Mouse (Mus musculus) limb, embryonic 11.5 days (tissue): ENCODE results near the gene Myo18b. TPM values are rescaled to one million over a fixed set of nuclear protein-coding genes. Genes with fewer than 3 reads are reported as not detected.

Experiments
- ATAC-seq: fragments of 200-750 bp; cut with Nextera tagmentation; 2 replicates; pipeline ENCODE4 v1.8.0; 2017; ENCODE audit warnings: low read depth; ENCODE audit not compliant: insufficient number of reproducible peaks, low FRiP score, low TSS enrichment
- DNase-seq: peaks from one replicate; pipeline ENCODE4 v3.0.0-alpha.2; 2015; ENCODE audit warnings: low spot score
- H3K27ac ChIP-seq: fragments of 300-500 bp; sonication (generic); replicated peaks from 2 replicates; pipeline ENCODE4 v1.5.1; 2014; ENCODE audit warnings: low read depth, mild to moderate bottlenecking, low read length
- H3K27me3 ChIP-seq: fragments of 300-500 bp; sonication (generic); 2 replicates; pipeline ENCODE4 v1.6.1; 2014; ENCODE audit warnings: mild to moderate bottlenecking, low read length, mixed read lengths; ENCODE audit not compliant: control insufficient read depth, insufficient read depth
- H3K36me3 ChIP-seq: fragments of 300-500 bp; sonication (generic); 2 replicates; pipeline ENCODE4 v1.6.1; 2014; ENCODE audit warnings: mild to moderate bottlenecking, low read length, moderate library complexity, mixed read lengths; ENCODE audit not compliant: control insufficient read depth, insufficient read depth
- H3K4me1 ChIP-seq: fragments of 300-500 bp; sonication (generic); 2 replicates; pipeline ENCODE4 v1.6.1; 2014; ENCODE audit warnings: low read length, mixed read lengths; ENCODE audit not compliant: control insufficient read depth, insufficient read depth
- H3K4me2 ChIP-seq: fragments of 300-500 bp; sonication (generic); 2 replicates; pipeline ENCODE4 v1.6.1; 2014; ENCODE audit warnings: low read depth, mild to moderate bottlenecking, moderate library complexity; ENCODE audit not compliant: severe bottlenecking
- H3K4me3 ChIP-seq: fragments of 300-500 bp; sonication (generic); 2 replicates; pipeline ENCODE4 v1.5.1; 2014; ENCODE audit warnings: low read depth, low read length
- H3K9ac ChIP-seq: fragments of 300-500 bp; sonication (generic); 2 replicates; pipeline ENCODE4 v1.6.1; 2014; ENCODE audit warnings: mild to moderate bottlenecking, low read length
- H3K9me3 ChIP-seq: fragments of 300-500 bp; sonication (generic); 2 replicates; pipeline ENCODE4 v1.6.1; 2016; ENCODE audit warnings: low read length; ENCODE audit not compliant: control insufficient read depth
- WGBS: fragments of 180-500 bp; shearing (Covaris S2); extraction: QIAGEN DNeasy Blood & Tissue Kit; methylation state at CpG from one replicate; pipeline ENCODE4 v1.1.7; 2014; 5-methylcytosine and 5-hydroxymethylcytosine counted together
- polyA plus RNA-seq: library from polyadenylated mRNA; unstranded; fragments of >200 nt; fragmentation: Nextera tagmentation; extraction: Ambion mirVana; gene quantifications from 2 replicates; pipeline ENCODE4 v1.2.1, GENCODE M21; 2014

The Myo18b gene
- polyA plus RNA-seq, 1 experiment from 2014 or later = 0.48 TPM

DNA sequence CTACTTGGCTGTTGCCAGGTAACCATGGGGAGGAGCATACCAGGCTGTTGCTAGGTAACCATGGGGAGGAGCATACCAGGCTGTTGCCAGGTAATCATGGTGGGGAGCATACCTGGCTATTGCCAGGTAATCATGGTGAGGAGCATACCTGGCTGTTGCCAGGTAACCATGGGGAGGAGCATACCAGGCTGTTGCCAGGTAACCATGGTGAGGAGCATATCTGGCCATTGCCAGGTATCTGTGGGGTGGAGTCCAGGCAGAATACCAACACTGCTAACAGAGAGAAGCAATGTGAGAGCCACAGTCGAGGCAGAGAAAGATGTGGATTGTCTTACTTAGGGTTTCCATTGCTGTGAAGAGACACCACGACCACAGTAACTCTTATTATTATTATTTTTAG lies 250.6 kb downstream of the Myo18b start:
- 80% methylated on average over 2 of the region's 2 CpGs for WGBS
- ATAC-seq = no peak
- Histone ChIP-seq H3K9me3 (no peaks in the 10 kb centered on the region), H3K27ac (no peak overlapping the region), H3K36me3 (no peaks in the 10 kb centered on the region), H3K4me3 (no peak overlapping the region), H3K27me3 (0 out of 2 replicates have a peak, but pooled peaks cover 2% of the 10 kb centered on the region), H3K4me1 (no peaks in the 10 kb centered on the region), H3K9ac (no peak overlapping the region), H3K4me2 (no peak overlapping the region)
- no peak for DNase-seq

DNA sequence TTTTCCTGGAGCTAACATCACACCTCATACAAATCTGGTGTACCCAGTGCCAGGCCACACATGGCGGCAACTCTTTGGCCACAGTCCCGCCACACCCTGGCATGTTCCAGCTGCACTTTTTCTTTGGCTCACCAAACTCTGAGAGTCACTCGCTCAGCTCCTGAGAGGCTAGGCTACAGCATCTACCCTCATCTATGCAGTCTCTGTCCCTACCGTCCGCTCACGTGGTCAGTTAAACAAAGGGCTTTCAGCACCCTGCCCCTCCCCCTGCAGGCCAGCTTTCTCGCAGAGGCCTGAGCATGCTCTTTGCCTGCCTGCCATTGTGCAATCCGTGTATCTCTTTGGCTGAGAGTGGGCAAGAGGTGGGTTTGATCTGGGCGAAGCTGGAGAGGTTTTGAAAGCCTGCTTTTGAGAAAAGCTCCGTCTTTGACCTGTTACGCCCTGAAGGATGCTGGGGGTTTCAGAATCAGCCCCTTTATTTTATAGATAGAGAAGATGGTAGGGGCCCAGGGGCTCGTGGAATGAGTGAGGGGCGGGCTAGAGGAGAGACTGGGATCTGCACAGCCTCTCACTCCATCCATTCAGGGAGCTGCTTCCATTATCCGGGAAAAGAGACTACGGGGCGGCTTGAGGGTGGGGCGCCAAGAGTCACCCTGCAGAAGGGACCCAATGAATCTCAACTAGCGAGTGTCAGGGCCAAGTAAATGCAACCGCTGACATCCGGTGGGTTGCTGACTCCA lies 252.5 kb downstream of the Myo18b start:
- DNase-seq = peak; percentile 45
- no peak for ATAC-seq
- Histone ChIP-seq H3K4me2 (no peak overlapping the region), H3K36me3 (no peaks in the 10 kb centered on the region), H3K4me3 (no peak overlapping the region), H3K4me1 (no peaks in the 10 kb centered on the region), H3K27me3 (0 out of 2 replicates have a peak, but pooled peaks cover 2% of the 10 kb centered on the region), H3K9me3 (no peaks in the 10 kb centered on the region), H3K27ac (no peak overlapping the region), H3K9ac (no peak overlapping the region)
- WGBS = 57% methylated on average over 20 of the region's 20 CpGs

DNA sequence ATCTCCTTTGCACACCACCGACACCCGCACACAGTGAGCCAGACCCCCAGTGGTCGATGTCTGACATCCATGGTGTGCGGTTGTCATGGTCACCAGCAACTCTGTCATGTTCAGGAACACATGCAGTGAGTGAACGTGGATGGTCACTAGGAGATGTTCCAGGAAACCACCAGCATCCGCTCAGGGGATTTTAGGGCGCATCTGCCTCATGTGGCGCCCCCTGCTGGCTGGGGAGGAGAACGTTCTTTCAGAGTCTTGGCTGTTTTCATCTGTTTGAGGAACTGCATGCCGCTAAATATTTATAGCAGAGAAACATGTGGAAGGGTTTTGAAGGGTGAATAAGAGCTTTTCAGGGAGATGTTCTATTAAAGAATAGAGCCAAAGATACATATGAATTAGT lies 253.4 kb downstream of the Myo18b start:
- ATAC-seq (no peak), DNase-seq (peak; percentile 41)
- Histone ChIP-seq H3K4me2 (no peak overlapping the region), H3K27ac (no peak overlapping the region), H3K9me3 (no peaks in the 10 kb centered on the region), H3K36me3 (no peaks in the 10 kb centered on the region), H3K4me3 (no peak overlapping the region), H3K4me1 (no peaks in the 10 kb centered on the region), H3K27me3 (0 out of 2 replicates have a peak, but pooled peaks cover 2% of the 10 kb centered on the region), H3K9ac (no peak overlapping the region)
- WGBS = 64% methylated on average over 10 of the region's 10 CpGs

DNA sequence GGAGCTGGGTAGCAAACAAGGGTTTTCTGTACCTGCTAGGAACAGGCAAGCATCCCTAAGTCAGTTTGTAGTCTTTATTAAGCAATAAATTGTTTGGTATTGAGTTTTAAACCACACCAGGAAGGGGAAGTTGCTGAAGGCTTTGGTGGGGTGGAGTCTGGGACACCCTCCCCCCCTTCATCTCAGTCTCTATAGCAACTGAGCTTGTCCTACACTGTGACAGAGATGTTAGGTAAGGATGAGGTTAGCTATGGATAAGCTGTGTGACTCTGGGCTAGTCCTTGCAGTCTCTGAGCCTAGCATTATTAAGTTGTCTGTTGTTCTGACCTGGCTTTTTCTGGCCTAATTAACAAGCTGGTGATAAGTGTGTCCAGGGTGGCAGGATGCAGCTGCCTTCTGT lies 254.4 kb downstream of the Myo18b start:
- no peak overlapping the region for H3K9ac ChIP-seq
- no peak overlapping the region for H3K4me2 ChIP-seq
- no peak overlapping the region for H3K27ac ChIP-seq
- DNase-seq (no peak), ATAC-seq (no peak)
- no peaks in the 10 kb centered on the region for H3K4me1 ChIP-seq
- H3K4me3 ChIP-seq = no peak overlapping the region
- H3K27me3 ChIP-seq = 0 out of 2 replicates have a peak, but pooled peaks cover 2% of the 10 kb centered on the region
- no peaks in the 10 kb centered on the region for H3K9me3 ChIP-seq
- no peaks in the 10 kb centered on the region for H3K36me3 ChIP-seq

DNA sequence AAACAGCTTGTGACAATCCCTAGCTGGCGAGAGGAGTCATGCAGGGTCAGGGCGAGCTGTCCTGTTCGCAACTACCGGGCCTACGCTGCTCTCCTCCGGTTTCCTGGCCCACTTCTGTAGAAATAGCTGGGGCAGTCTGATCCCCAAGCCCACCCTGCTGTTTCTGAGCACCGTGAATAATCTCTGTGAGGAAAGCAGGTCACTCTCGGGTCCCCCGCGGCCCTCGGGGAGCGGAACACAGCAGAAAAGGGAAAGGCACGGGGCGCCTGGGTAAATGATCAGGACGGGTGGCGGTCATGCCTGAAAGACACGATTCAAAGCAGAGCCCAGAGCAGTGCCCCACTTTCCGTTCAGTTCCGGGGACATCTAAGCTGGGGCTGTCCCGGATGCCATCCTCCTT lies 255.0 kb downstream of the Myo18b start:
- Histone ChIP-seq H3K27ac (no peak overlapping the region), H3K9ac (no peak overlapping the region), H3K4me2 (peak overlapping the region; percentile 10; the same call in 1 of the 2 replicates), H3K4me1 (no peaks in the 10 kb centered on the region), H3K27me3 (0 out of 2 replicates have a peak, but pooled peaks cover 2% of the 10 kb centered on the region), H3K9me3 (no peaks in the 10 kb centered on the region), H3K36me3 (no peaks in the 10 kb centered on the region), H3K4me3 (no peak overlapping the region)
- ATAC-seq = no peak
- 14% methylated on average over 20 of the region's 20 CpGs for WGBS
- no peak for DNase-seq

DNA sequence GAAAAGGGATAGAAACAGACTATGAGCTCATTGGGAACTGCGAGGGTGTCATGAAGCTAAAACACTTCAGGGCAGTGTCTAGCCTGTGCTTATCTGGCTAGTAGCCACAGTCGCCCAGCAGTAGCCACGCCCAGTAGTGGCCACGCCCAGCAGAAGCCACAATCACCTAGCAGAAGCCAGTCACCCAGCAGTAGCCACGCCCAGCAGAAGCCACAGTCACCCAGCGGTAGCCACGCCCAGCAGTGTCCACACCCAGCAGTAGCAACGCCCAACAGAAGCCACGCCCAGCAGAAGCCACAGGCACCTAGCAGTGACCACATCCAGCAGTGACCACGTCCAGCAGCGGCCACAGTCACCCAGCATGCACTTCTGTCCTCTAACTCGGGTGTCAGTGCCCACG lies 255.5 kb downstream of the Myo18b start:
- Histone ChIP-seq H3K9me3 (no peaks in the 10 kb centered on the region), H3K4me3 (no peak overlapping the region), H3K4me2 (peak overlapping the region; percentile 10; the same call in 1 of the 2 replicates), H3K27me3 (0 out of 2 replicates have a peak, but pooled peaks cover 2% of the 10 kb centered on the region), H3K9ac (no peak overlapping the region), H3K27ac (no peak overlapping the region), H3K4me1 (no peaks in the 10 kb centered on the region), H3K36me3 (no peaks in the 10 kb centered on the region)
- ATAC-seq = no peak
- DNase-seq = peak; percentile 40
- 16% methylated on average over 13 of the region's 13 CpGs for WGBS

Other genes starting within 250 kb of the Myo18b start
- gene Grk3, start 119.4 kb upstream of the Myo18b start, polyA plus RNA-seq = 7.1 and 9.6 TPM in 2 replicates
- gene Crybb2, start 173.8 kb upstream of the Myo18b start, polyA plus RNA-seq = not detected in 2 replicates
- gene Crybb3, start 185.2 kb upstream of the Myo18b start, polyA plus RNA-seq = 0.39 and 0.78 TPM in 2 replicates